Mouse (Mus musculus): ENCODE measurements at regions not wholly inside any gene's neighbourhood (a gene's known extent, or its start where the extent isn't known, plus 50 kb on each side); places are given as distances from the start of the nearest gene placed in this dataset.

GRCm38 (mm10) chr5:119373774-119374700 lies 296.4 kb upstream of the Tbx3 start:
- no peak for ATAC-seq (replicated peaks; ENCODE audit: poor library complexity, severe bottlenecking)

GRCm38 (mm10) chr5:119374861-119375260 lies 295.6 kb upstream of the Tbx3 start:
- ATAC-seq (replicated peaks; ENCODE audit: poor library complexity, severe bottlenecking) = no peak

- no peak for ATAC-seq (replicated peaks; ENCODE audit: poor library complexity, severe bottlenecking)
These were observed 292.2 kb upstream of the Tbx3 start for GRCm38 (mm10) chr5:119378261-119378660.

- ATAC-seq (replicated peaks; ENCODE audit: poor library complexity, severe bottlenecking) = no peak
These were observed 290.5 kb upstream of the Tbx3 start for GRCm38 (mm10) chr5:119379915-119380432.

GRCm38 (mm10) chr5:119381495-119381894 lies 289.0 kb upstream of the Tbx3 start:
- ATAC-seq (replicated peaks; ENCODE audit: poor library complexity, severe bottlenecking) = no peak

- no peak for ATAC-seq (replicated peaks; ENCODE audit: poor library complexity, severe bottlenecking)
These were observed 285.0 kb upstream of the Tbx3 start for GRCm38 (mm10) chr5:119385506-119385905.

- no peak for ATAC-seq (replicated peaks; ENCODE audit: poor library complexity, severe bottlenecking)
These were observed 283.6 kb upstream of the Tbx3 start for GRCm38 (mm10) chr5:119386821-119387220.

GRCm38 (mm10) chr5:119387261-119387660 lies 283.2 kb upstream of the Tbx3 start:
- no peak for ATAC-seq (replicated peaks; ENCODE audit: poor library complexity, severe bottlenecking)

GRCm38 (mm10) chr5:119388841-119389240 lies 281.6 kb upstream of the Tbx3 start:
- no peak for ATAC-seq (replicated peaks; ENCODE audit: poor library complexity, severe bottlenecking)

GRCm38 (mm10) chr5:119389384-119389783 lies 281.1 kb upstream of the Tbx3 start:
- no peak for ATAC-seq (replicated peaks; ENCODE audit: poor library complexity, severe bottlenecking)

GRCm38 (mm10) chr5:119389857-119390256 lies 280.6 kb upstream of the Tbx3 start:
- ATAC-seq (replicated peaks; ENCODE audit: poor library complexity, severe bottlenecking) = no peak

GRCm38 (mm10) chr5:119398475-119398874 lies 272.0 kb upstream of the Tbx3 start:
- ATAC-seq (replicated peaks; ENCODE audit: poor library complexity, severe bottlenecking) = no peak

- ATAC-seq (replicated peaks; ENCODE audit: poor library complexity, severe bottlenecking) = no peak
These were observed 270.1 kb upstream of the Tbx3 start for GRCm38 (mm10) chr5:119400223-119400935.

- ATAC-seq (replicated peaks; ENCODE audit: poor library complexity, severe bottlenecking) = no peak
These were observed 268.6 kb upstream of the Tbx3 start for GRCm38 (mm10) chr5:119401915-119402314.

- ATAC-seq (replicated peaks; ENCODE audit: poor library complexity, severe bottlenecking) = no peak
These were observed 267.8 kb upstream of the Tbx3 start for GRCm38 (mm10) chr5:119402651-119403050.

- ATAC-seq (replicated peaks; ENCODE audit: poor library complexity, severe bottlenecking) = no peak
These were observed 259.5 kb upstream of the Tbx3 start for GRCm38 (mm10) chr5:119410966-119411365.

GRCm38 (mm10) chr5:119415835-119416234 lies 254.6 kb upstream of the Tbx3 start:
- no peak for ATAC-seq (replicated peaks; ENCODE audit: poor library complexity, severe bottlenecking)

- no peak for ATAC-seq (replicated peaks; ENCODE audit: poor library complexity, severe bottlenecking)
These were observed 252.0 kb upstream of the Tbx3 start for GRCm38 (mm10) chr5:119418486-119418885.

- no peak for ATAC-seq (replicated peaks; ENCODE audit: poor library complexity, severe bottlenecking)
These were observed 242.9 kb upstream of the Tbx3 start for GRCm38 (mm10) chr5:119427511-119428019.

GRCm38 (mm10) chr5:119431271-119431756 lies 239.2 kb upstream of the Tbx3 start:
- ATAC-seq (replicated peaks; ENCODE audit: poor library complexity, severe bottlenecking) = no peak

GRCm38 (mm10) chr5:119434572-119434971 lies 235.9 kb upstream of the Tbx3 start:
- no peak for ATAC-seq (replicated peaks; ENCODE audit: poor library complexity, severe bottlenecking)
